In genomic region chr2:164923291-164923690, GRCm38 (mm10) we compare ENCODE assay signal across 14 mouse cellular contexts.
"Had no signal": no experiment of that assay in that cellular context is flagged by ENCODE, and none has a peak within 500 bp of the region (broad histone marks: within the 10 kb centered on the region; RNA-seq: fewer than 3 reads in every experiment).

No protein-coding gene starts in this region.

- H3K27ac ChIP-seq: limb, embryonic 15.5 days; liver, embryonic 12.5 days; midbrain, embryonic 10.5 days; neural tube, embryonic 13.5 days had no signal

- H3K9me3 ChIP-seq: limb, embryonic 15.5 days; liver, embryonic 12.5 days; midbrain, embryonic 10.5 days; neural tube, embryonic 13.5 days had no signal

- H3K9ac ChIP-seq: limb, embryonic 15.5 days; liver, embryonic 12.5 days; lung, embryonic 14.5 days; neural tube, embryonic 13.5 days had no signal

- H3K4me1 ChIP-seq: limb, embryonic 15.5 days; liver, embryonic 12.5 days had no signal

- ATAC-seq: liver, embryonic 12.5 days; midbrain, embryonic 16.5 days had no signal

- H3K4me3 ChIP-seq: limb, embryonic 15.5 days; liver, embryonic 12.5 days; midbrain, embryonic 10.5 days; neural tube, embryonic 13.5 days had no signal

- H3K27me3 ChIP-seq: limb, embryonic 15.5 days; neural tube, embryonic 13.5 days had no signal

- DNase-seq: kidney, postnatal 36 days; layer of hippocampus, adult 9-11 months; layer of hippocampus, postnatal 36 days; lung, embryonic 14.5 days; lung, postnatal 10 days; lung, postnatal 4 days; right cerebral cortex, adult 18-20 months; right cerebral cortex, postnatal 25 days; thymus, postnatal 4 days had no signal

- H3K4me2 ChIP-seq: limb, embryonic 15.5 days; liver, embryonic 12.5 days; lung, embryonic 14.5 days; neural tube, embryonic 13.5 days had no signal
